Mouse (Mus musculus): ENCODE results near the gene Slc5a10. TPM values are rescaled to one million over a fixed set of nuclear protein-coding genes. Genes with fewer than 3 reads are reported as not detected.
A peak's percentile ranks its signal among the peaks of the same experiment; 100 is the strongest.

The Slc5a10 gene
- polyA plus RNA-seq (2014; fragmentation: Nextera tagmentation; extraction: Ambion mirVana), result 0.09 TPM in 1 of 2 replicates, not detected in the other

- Histone ChIP-seq H3K27me3 (ENCODE audit: control insufficient read depth, insufficient read depth, low read length) (no peaks in the 10 kb centered on the region), H3K4me3 (ENCODE audit: low read depth, low read length) (no peak within 1 kb of the TSS), H3K9me3 (ENCODE audit: control insufficient read depth, low read length) (no peaks in the 10 kb centered on the region), H3K36me3 (ENCODE audit: control insufficient read depth, insufficient read depth, low read length) (no peaks in the 10 kb centered on the region), H3K4me1 (replicated peaks; ENCODE audit: control insufficient read depth, insufficient read depth, low read length) (no peaks in the 10 kb centered on the region), H3K9ac (ENCODE audit: low read depth, low read length) (no peak within 1 kb of the TSS), H3K27ac (ENCODE audit: low read depth, low read length) (no peak within 1 kb of the TSS), H3K4me2 (replicated peaks; ENCODE audit: low read depth, low read length) (no peak within 1 kb of the TSS)
- DNase-seq (ENCODE audit: low spot score) (no peak), ATAC-seq (ENCODE audit: low FRiP score) (no peak)
- 90% methylated on average over 3 of the region's 3 CpGs for WGBS
Observed at GRCm38 (mm10) chr11:61720636-61721035, at the start of gene Slc5a10. Gene Slc5a10, minus strand, starts transcription at chr11:61720826.

- ATAC-seq (ENCODE audit: low FRiP score) (peak; percentile 95), DNase-seq (ENCODE audit: low spot score) (peak; percentile 100)
- no peaks in the 10 kb centered on the region for H3K9me3 ChIP-seq (ENCODE audit: control insufficient read depth, low read length)
- H3K4me3 ChIP-seq (ENCODE audit: low read depth, low read length), result peak within 1 kb of the TSS; percentile 38
- no peaks in the 10 kb centered on the region for H3K4me1 ChIP-seq (replicated peaks; ENCODE audit: control insufficient read depth, insufficient read depth, low read length)
- H3K9ac ChIP-seq (ENCODE audit: low read depth, low read length), result peak within 1 kb of the TSS; percentile 49
- H3K4me2 ChIP-seq (replicated peaks; ENCODE audit: low read depth, low read length), result peak within 1 kb of the TSS; percentile 43
- H3K36me3 ChIP-seq (ENCODE audit: control insufficient read depth, insufficient read depth, low read length), result no peaks in the 10 kb centered on the region
- 1% methylated on average over 50 of the region's 51 CpGs for WGBS
- peak within 1 kb of the TSS; percentile 58; the same call in 1 of the 2 replicates for H3K27ac ChIP-seq (ENCODE audit: low read depth, low read length)
- no peaks in the 10 kb centered on the region for H3K27me3 ChIP-seq (ENCODE audit: control insufficient read depth, insufficient read depth, low read length)
Observed at GRCm38 (mm10) chr11:61761584-61762407, 41.2 kb upstream of the Slc5a10 start, which contains the start of gene Prpsap2. Gene Prpsap2, minus strand, starts transcription at chr11:61762088.

GRCm38 (mm10) chr11:61760518-61760917 lies 39.9 kb upstream of the Slc5a10 start:
- Histone ChIP-seq H3K27ac (ENCODE audit: low read depth, low read length) (no peak overlapping the region), H3K4me1 (replicated peaks; ENCODE audit: control insufficient read depth, insufficient read depth, low read length) (no peaks in the 10 kb centered on the region), H3K9ac (ENCODE audit: low read depth, low read length) (no peak overlapping the region), H3K27me3 (ENCODE audit: control insufficient read depth, insufficient read depth, low read length) (no peaks in the 10 kb centered on the region), H3K36me3 (ENCODE audit: control insufficient read depth, insufficient read depth, low read length) (peaks cover 4% of the 10 kb centered on the region; the same call in 1 of the 2 replicates), H3K9me3 (ENCODE audit: control insufficient read depth, low read length) (no peaks in the 10 kb centered on the region), H3K4me2 (replicated peaks; ENCODE audit: low read depth, low read length) (peak overlapping the region; percentile 43), H3K4me3 (ENCODE audit: low read depth, low read length) (peak overlapping the region; percentile 38; the same call in 1 of the 2 replicates)
- ATAC-seq (ENCODE audit: low FRiP score), result no peak
- DNase-seq (ENCODE audit: low spot score), result peak; percentile 8
- WGBS, result 65% methylated on average over 5 of the region's 5 CpGs

- ATAC-seq (ENCODE audit: low FRiP score), result no peak
Observed at GRCm38 (mm10) chr11:61757151-61757550, 36.5 kb upstream of the Slc5a10 start.

GRCm38 (mm10) chr11:61751612-61752011 lies 31.0 kb upstream of the Slc5a10 start:
- Histone ChIP-seq H3K9me3 (ENCODE audit: control insufficient read depth, low read length) (no peaks in the 10 kb centered on the region), H3K27ac (ENCODE audit: low read depth, low read length) (no peak overlapping the region), H3K4me2 (replicated peaks; ENCODE audit: low read depth, low read length) (no peak overlapping the region), H3K4me3 (ENCODE audit: low read depth, low read length) (no peak overlapping the region), H3K9ac (ENCODE audit: low read depth, low read length) (no peak overlapping the region), H3K4me1 (replicated peaks; ENCODE audit: control insufficient read depth, insufficient read depth, low read length) (no peaks in the 10 kb centered on the region), H3K36me3 (ENCODE audit: control insufficient read depth, insufficient read depth, low read length) (peaks cover 11% of the 10 kb centered on the region; the same call in 1 of the 2 replicates), H3K27me3 (ENCODE audit: control insufficient read depth, insufficient read depth, low read length) (no peaks in the 10 kb centered on the region)
- DNase-seq (ENCODE audit: low spot score) (peak; percentile 12), ATAC-seq (ENCODE audit: low FRiP score) (no peak)
- 75% methylated on average over 5 of the region's 5 CpGs for WGBS

More at GRCm38 (mm10) chr11:61757151-61757550, 36.5 kb upstream of the Slc5a10 start:
- H3K27me3 ChIP-seq (ENCODE audit: control insufficient read depth, insufficient read depth, low read length), result no peaks in the 10 kb centered on the region
- H3K4me1 ChIP-seq (replicated peaks; ENCODE audit: control insufficient read depth, insufficient read depth, low read length), result no peaks in the 10 kb centered on the region
- no peak overlapping the region for H3K4me2 ChIP-seq (replicated peaks; ENCODE audit: low read depth, low read length)
- H3K9me3 ChIP-seq (ENCODE audit: control insufficient read depth, low read length), result no peaks in the 10 kb centered on the region
- H3K4me3 ChIP-seq (ENCODE audit: low read depth, low read length), result no peak overlapping the region
- peaks cover 5% of the 10 kb centered on the region; the same call in 1 of the 2 replicates for H3K36me3 ChIP-seq (ENCODE audit: control insufficient read depth, insufficient read depth, low read length)
- DNase-seq (ENCODE audit: low spot score), result no peak
- no peak overlapping the region for H3K27ac ChIP-seq (ENCODE audit: low read depth, low read length)
- no peak overlapping the region for H3K9ac ChIP-seq (ENCODE audit: low read depth, low read length)
- 92% methylated on average over 2 of the region's 2 CpGs for WGBS

- H3K4me2 ChIP-seq (replicated peaks; ENCODE audit: low read depth, low read length), result no peak overlapping the region
- H3K36me3 ChIP-seq (ENCODE audit: control insufficient read depth, insufficient read depth, low read length), result peaks cover 6% of the 10 kb centered on the region; the same call in 1 of the 2 replicates
- H3K9me3 ChIP-seq (ENCODE audit: control insufficient read depth, low read length), result no peaks in the 10 kb centered on the region
- no peaks in the 10 kb centered on the region for H3K4me1 ChIP-seq (replicated peaks; ENCODE audit: control insufficient read depth, insufficient read depth, low read length)
- 75% methylated on average over 3 of the region's 3 CpGs for WGBS
- ATAC-seq (ENCODE audit: low FRiP score) (no peak), DNase-seq (ENCODE audit: low spot score) (no peak)
- no peak overlapping the region for H3K9ac ChIP-seq (ENCODE audit: low read depth, low read length)
- no peak overlapping the region for H3K27ac ChIP-seq (ENCODE audit: low read depth, low read length)
- no peaks in the 10 kb centered on the region for H3K27me3 ChIP-seq (ENCODE audit: control insufficient read depth, insufficient read depth, low read length)
- no peak overlapping the region for H3K4me3 ChIP-seq (ENCODE audit: low read depth, low read length)
Observed at GRCm38 (mm10) chr11:61747161-61747560, 26.5 kb upstream of the Slc5a10 start.

- DNase-seq (ENCODE audit: low spot score) (no peak), ATAC-seq (ENCODE audit: low FRiP score) (no peak)
- Histone ChIP-seq H3K9ac (ENCODE audit: low read depth, low read length) (no peak overlapping the region), H3K4me1 (replicated peaks; ENCODE audit: control insufficient read depth, insufficient read depth, low read length) (no peaks in the 10 kb centered on the region), H3K4me2 (replicated peaks; ENCODE audit: low read depth, low read length) (no peak overlapping the region), H3K27ac (ENCODE audit: low read depth, low read length) (no peak overlapping the region), H3K4me3 (ENCODE audit: low read depth, low read length) (no peak overlapping the region), H3K9me3 (ENCODE audit: control insufficient read depth, low read length) (no peaks in the 10 kb centered on the region), H3K27me3 (ENCODE audit: control insufficient read depth, insufficient read depth, low read length) (no peaks in the 10 kb centered on the region), H3K36me3 (ENCODE audit: control insufficient read depth, insufficient read depth, low read length) (peaks cover 6% of the 10 kb centered on the region; the same call in 1 of the 2 replicates)
- WGBS, result 94% methylated on average over 9 of the region's 9 CpGs
Observed at GRCm38 (mm10) chr11:61745781-61746180, 25.2 kb upstream of the Slc5a10 start.

GRCm38 (mm10) chr11:61744460-61744859 lies 23.8 kb upstream of the Slc5a10 start:
- no peaks in the 10 kb centered on the region for H3K27me3 ChIP-seq (ENCODE audit: control insufficient read depth, insufficient read depth, low read length)
- H3K9me3 ChIP-seq (ENCODE audit: control insufficient read depth, low read length), result no peaks in the 10 kb centered on the region
- no peak overlapping the region for H3K9ac ChIP-seq (ENCODE audit: low read depth, low read length)
- peak; percentile 40 for DNase-seq (ENCODE audit: low spot score)
- H3K36me3 ChIP-seq (ENCODE audit: control insufficient read depth, insufficient read depth, low read length), result peaks cover 13% of the 10 kb centered on the region; the same call in 1 of the 2 replicates
- H3K4me1 ChIP-seq (replicated peaks; ENCODE audit: control insufficient read depth, insufficient read depth, low read length), result no peaks in the 10 kb centered on the region
- ATAC-seq (ENCODE audit: low FRiP score), result no peak
- no peak overlapping the region for H3K4me3 ChIP-seq (ENCODE audit: low read depth, low read length)
- H3K4me2 ChIP-seq (replicated peaks; ENCODE audit: low read depth, low read length), result no peak overlapping the region
- WGBS, result 71% methylated on average over 3 of the region's 3 CpGs
- H3K27ac ChIP-seq (ENCODE audit: low read depth, low read length), result no peak overlapping the region

All from hindbrain, embryonic 11.5 days (tissue).